19 mouse cellular contexts compared by ENCODE assay signal in genomic region chr7:126244168-126244750, GRCm38 (mm10). TPM values are rescaled to one million over a fixed set of nuclear protein-coding genes. Genes with fewer than 3 reads are reported as not detected.
A peak's percentile ranks its signal among the peaks of the same experiment; 100 is the strongest.
DNase-seq lines count a peak whose midpoint lies in the region; ATAC-seq and TF ChIP-seq lines count a peak whose summit lies in the region.
"Had no signal": no experiment of that assay in that cellular context is flagged by ENCODE, and none has a peak within 500 bp of the region (broad histone marks: within the 10 kb centered on the region; RNA-seq: fewer than 3 reads in every experiment).

No protein-coding gene starts in this region.

- no peaks in the 10 kb centered on the region for H3K4me1 ChIP-seq in hindbrain, postnatal 0 days (ENCODE audit: insufficient read depth, low read length)
- no peaks in the 10 kb centered on the region for H3K4me1 ChIP-seq in hindbrain, embryonic 11.5 days (replicated peaks; ENCODE audit: control insufficient read depth, insufficient read depth, low read length)
- peaks cover 6% of the 10 kb centered on the region for H3K4me1 ChIP-seq in hindbrain, embryonic 14.5 days (replicated peaks; ENCODE audit: control insufficient read depth, insufficient read depth, low read length)
- H3K4me1 ChIP-seq: liver, embryonic 15.5 days had no signal

- no peak overlapping the region for H3K27ac ChIP-seq in hindbrain, postnatal 0 days
- H3K27ac ChIP-seq in hindbrain, embryonic 11.5 days (ENCODE audit: low read depth, low read length): no peak overlapping the region
- no peak overlapping the region for H3K27ac ChIP-seq in hindbrain, embryonic 14.5 days
- H3K27ac ChIP-seq: embryonic facial prominence, embryonic 15.5 days; forebrain, embryonic 10.5 days; hindbrain, embryonic 13.5 days; limb, embryonic 15.5 days; liver, embryonic 15.5 days; midbrain, embryonic 13.5 days; neural tube, embryonic 13.5 days had no signal

- no peaks in the 10 kb centered on the region for H3K27me3 ChIP-seq in hindbrain, postnatal 0 days (ENCODE audit: insufficient read depth, low read length)
- no peaks in the 10 kb centered on the region for H3K27me3 ChIP-seq in hindbrain, embryonic 11.5 days (ENCODE audit: control insufficient read depth, insufficient read depth, low read length)
- H3K27me3 ChIP-seq in hindbrain, embryonic 14.5 days (ENCODE audit: control insufficient read depth, insufficient read depth, low read length): no peaks in the 10 kb centered on the region

- no peak overlapping the region for H3K4me3 ChIP-seq in hindbrain, postnatal 0 days (ENCODE audit: low read length)
- no peak overlapping the region for H3K4me3 ChIP-seq in hindbrain, embryonic 11.5 days (ENCODE audit: low read depth, low read length)
- no peak overlapping the region for H3K4me3 ChIP-seq in hindbrain, embryonic 14.5 days (replicated peaks; ENCODE audit: low read length)
- H3K4me3 ChIP-seq: embryonic facial prominence, embryonic 15.5 days; forebrain, embryonic 10.5 days; hindbrain, embryonic 13.5 days; limb, embryonic 15.5 days; liver, embryonic 15.5 days; midbrain, embryonic 13.5 days; neural tube, embryonic 13.5 days had no signal

- no peaks in the 10 kb centered on the region for H3K36me3 ChIP-seq in hindbrain, postnatal 0 days (ENCODE audit: insufficient read depth, low read length)
- H3K36me3 ChIP-seq in hindbrain, embryonic 11.5 days (ENCODE audit: control insufficient read depth, insufficient read depth, low read length): no peaks in the 10 kb centered on the region
- H3K36me3 ChIP-seq in hindbrain, embryonic 14.5 days (replicated peaks; ENCODE audit: control insufficient read depth, insufficient read depth): no peaks in the 10 kb centered on the region
- H3K36me3 ChIP-seq: embryonic facial prominence, embryonic 15.5 days; forebrain, embryonic 10.5 days; hindbrain, embryonic 13.5 days; limb, embryonic 15.5 days; liver, embryonic 15.5 days; midbrain, embryonic 13.5 days; neural tube, embryonic 13.5 days had no signal

- 58% methylated on average over 6 of the region's 6 CpGs for WGBS in hindbrain, postnatal 0 days
- WGBS in hindbrain, embryonic 11.5 days: 75% methylated on average over 6 of the region's 6 CpGs
- 81% methylated on average over 6 of the region's 6 CpGs for WGBS in hindbrain, embryonic 14.5 days

- no peak for TF ChIP-seq CTCF in hindbrain, postnatal 0 days (IDR thresholded peaks at IDR 0.05; ENCODE audit: low read depth)

- ATAC-seq in hindbrain, postnatal 0 days: 0 out of 2 replicates have a peak, but pooled peaks have one; percentile 12
- ATAC-seq in hindbrain, embryonic 11.5 days (ENCODE audit: low FRiP score): no peak
- ATAC-seq in monocyte, adult 5-6 weeks (replicated peaks; ENCODE audit: insufficient number of reproducible peaks, low FRiP score, low TSS enrichment, poor library complexity, severe bottlenecking): 0 out of 2 replicates have a peak, but pooled peaks have one; percentile 47
- no peak for ATAC-seq in hindbrain, embryonic 14.5 days (ENCODE audit: low FRiP score)
- ATAC-seq: intestine, postnatal 0 days; midbrain, embryonic 13.5 days had no signal

- DNase-seq in hindbrain, postnatal 0 days (ENCODE audit: low spot score): no peak
- DNase-seq in hindbrain, embryonic 11.5 days (ENCODE audit: low spot score): no peak
- DNase-seq in MN1 (ENCODE audit: low spot score): peak; percentile 86
- DNase-seq in cerebellum, postnatal 10 days: peak; percentile 47
- no peak for DNase-seq in right cerebral cortex, postnatal 25 days
- no peak for DNase-seq in hindbrain, embryonic 14.5 days (ENCODE audit: low spot score)
- no peak for DNase-seq in adrenal gland, postnatal 4 days (ENCODE audit: low spot score in 2 of 2)
- DNase-seq: adrenal gland, adult 8-10 months; gastrocnemius, postnatal 25 days; thymus, postnatal 14 days had no signal

- no peak overlapping the region for H3K9ac ChIP-seq in hindbrain, postnatal 0 days (replicated peaks; ENCODE audit: low read length)
- H3K9ac ChIP-seq in hindbrain, embryonic 11.5 days (ENCODE audit: low read depth, low read length): no peak overlapping the region
- no peak overlapping the region for H3K9ac ChIP-seq in hindbrain, embryonic 14.5 days
- H3K9ac ChIP-seq: embryonic facial prominence, embryonic 15.5 days; hindbrain, embryonic 13.5 days; limb, embryonic 15.5 days; liver, embryonic 15.5 days; midbrain, embryonic 13.5 days; neural tube, embryonic 13.5 days had no signal

- H3K4me2 ChIP-seq in hindbrain, postnatal 0 days (ENCODE audit: low read depth, low read length): no peak overlapping the region
- H3K4me2 ChIP-seq in hindbrain, embryonic 11.5 days (replicated peaks; ENCODE audit: low read depth, low read length): no peak overlapping the region
- H3K4me2 ChIP-seq in hindbrain, embryonic 14.5 days (replicated peaks): no peak overlapping the region
- H3K4me2 ChIP-seq: embryonic facial prominence, embryonic 15.5 days; hindbrain, embryonic 13.5 days; limb, embryonic 15.5 days; liver, embryonic 15.5 days; midbrain, embryonic 13.5 days; neural tube, embryonic 13.5 days had no signal

- no peaks in the 10 kb centered on the region for H3K9me3 ChIP-seq in hindbrain, postnatal 0 days (ENCODE audit: low read length)
- no peaks in the 10 kb centered on the region for H3K9me3 ChIP-seq in hindbrain, embryonic 11.5 days (ENCODE audit: control insufficient read depth, low read length)
- no peaks in the 10 kb centered on the region for H3K9me3 ChIP-seq in hindbrain, embryonic 14.5 days (ENCODE audit: control insufficient read depth, low read length)
- H3K9me3 ChIP-seq: embryonic facial prominence, embryonic 15.5 days; forebrain, embryonic 10.5 days; hindbrain, embryonic 13.5 days; limb, embryonic 15.5 days; liver, embryonic 15.5 days; midbrain, embryonic 13.5 days; neural tube, embryonic 13.5 days had no signal

RNA-seq across cellular contexts. Expression of gene Sbk1, which starts 28.2 kb away (rescaled TPM):
- total RNA-seq in hindbrain, postnatal 0 days (2014; rRNA removed): 530 and 565 TPM in 2 replicates
- 138 and 161 TPM in 2 replicates for polyA plus RNA-seq in hindbrain, postnatal 0 days (2015; fragmentation: Nextera tagmentation; extraction: Ambion mirVana)
- 137 and 161 TPM in 2 replicates for polyA plus RNA-seq in hindbrain, embryonic 11.5 days (2014; fragmentation: Nextera tagmentation; extraction: Ambion mirVana)
- total RNA-seq in monocyte, adult 5-6 weeks (2017): 15.4 to 20.7 TPM (median 16.7 TPM) in 3 replicates
- polyA plus RNA-seq in hindbrain, embryonic 14.5 days (2014; fragmentation: Nextera tagmentation; extraction: Ambion mirVana): 290 and 319 TPM in 2 replicates
- 10 to 100 TPM; 60.4 to 60.6 TPM for total RNA-seq in adrenal gland, postnatal 4 days (2021)

RNA-seq across cellular contexts. Expression of gene Xpo6, which starts 44.0 kb away (rescaled TPM):
- 124 and 147 TPM in 2 replicates for total RNA-seq in hindbrain, postnatal 0 days (2014; rRNA removed)
- 41.8 and 45.4 TPM in 2 replicates for polyA plus RNA-seq in hindbrain, postnatal 0 days (2015; fragmentation: Nextera tagmentation; extraction: Ambion mirVana)
- polyA plus RNA-seq in hindbrain, embryonic 11.5 days (2014; fragmentation: Nextera tagmentation; extraction: Ambion mirVana): 57.8 and 69.4 TPM in 2 replicates
- 62.9 to 79.9 TPM (median 73.8 TPM) in 3 replicates for total RNA-seq in monocyte, adult 5-6 weeks (2017)
- polyA plus RNA-seq in hindbrain, embryonic 14.5 days (2014; fragmentation: Nextera tagmentation; extraction: Ambion mirVana): 63.9 and 69.3 TPM in 2 replicates
- total RNA-seq in adrenal gland, postnatal 4 days (2021): 100 to 1,000 TPM in 1 of 2 experiments, 10 to 100 TPM in 1; 98.4 to 103 TPM

Comparison
In these comparisons a context has a peak if more than half of its experiments do, and no peak if none do; other contexts are left out.
1. ATAC-seq: peak in hindbrain, postnatal 0 days (single experiment) and monocyte, adult 5-6 weeks (single experiment); none in hindbrain, embryonic 11.5 days (single experiment) and hindbrain, embryonic 14.5 days (single experiment).
2. DNase-seq: peak in MN1 (single experiment) and cerebellum, postnatal 10 days (2 of 2); none in hindbrain, postnatal 0 days (single experiment), hindbrain, embryonic 11.5 days (single experiment), right cerebral cortex, postnatal 25 days (single experiment), hindbrain, embryonic 14.5 days (single experiment) and adrenal gland, postnatal 4 days (0 of 2).